In genomic region chr6:85502103-85502910, GRCm38 (mm10) we compare ENCODE assay signal across 7 mouse cellular contexts. TPM values are rescaled to one million over a fixed set of nuclear protein-coding genes. Genes with fewer than 3 reads are reported as not detected.
DNase-seq lines count a peak whose midpoint lies in the region; ATAC-seq and TF ChIP-seq lines count a peak whose summit lies in the region.

No protein-coding gene starts in this region.

- H3K4me2 ChIP-seq in hindbrain, embryonic 13.5 days, result peak overlapping the region; percentile 76
- peak overlapping the region; percentile 81 for H3K4me2 ChIP-seq in midbrain, embryonic 14.5 days (ENCODE audit: low read length)

- no peaks in the 10 kb centered on the region for H3K36me3 ChIP-seq in liver, adult 2 months (ENCODE audit: control insufficient read depth, insufficient read depth, low read length)
- no peaks in the 10 kb centered on the region for H3K36me3 ChIP-seq in hindbrain, embryonic 13.5 days
- H3K36me3 ChIP-seq in midbrain, embryonic 14.5 days (ENCODE audit: control insufficient read depth, insufficient read depth, low read length), result no peaks in the 10 kb centered on the region

- no peak for DNase-seq in liver, adult 2 months (ENCODE audit: extremely low read depth, low read depth, low spot score)
- DNase-seq in liver, result no peak
- DNase-seq in cerebellum, postnatal 25 days, result peak; percentile 54 to 55
- peak; percentile 70 for DNase-seq in midbrain, embryonic 14.5 days
- DNase-seq in urinary bladder, postnatal 14 days (ENCODE audit: low spot score), result no peak

- H3K9me3 ChIP-seq in hindbrain, embryonic 13.5 days, result no peaks in the 10 kb centered on the region
- H3K9me3 ChIP-seq in midbrain, embryonic 14.5 days (ENCODE audit: control insufficient read depth, low read length), result no peaks in the 10 kb centered on the region

- no peaks in the 10 kb centered on the region for H3K79me2 ChIP-seq in liver, adult 2 months (ENCODE audit: control insufficient read depth, insufficient read depth, low read length)

- peaks cover 2% of the 10 kb centered on the region for H3K4me1 ChIP-seq in liver, adult 2 months (ENCODE audit: control insufficient read depth, insufficient read depth, low read length)
- peaks cover 20% of the 10 kb centered on the region for H3K4me1 ChIP-seq in hindbrain, embryonic 13.5 days (replicated peaks)
- H3K4me1 ChIP-seq in midbrain, embryonic 14.5 days (ENCODE audit: control insufficient read depth, insufficient read depth, low read length), result peaks cover 14% of the 10 kb centered on the region

- ATAC-seq in hindbrain, embryonic 13.5 days (ENCODE audit: low FRiP score), result peak; percentile 82
- ATAC-seq in midbrain, embryonic 14.5 days (ENCODE audit: low FRiP score, low TSS enrichment), result peak; percentile 82
- ATAC-seq in megakaryocyte progenitor cell, adult 5-6 weeks (replicated peaks; ENCODE audit: poor library complexity), result no peak

- TF ChIP-seq CTCF in liver, adult 2 months (IDR thresholded peaks at IDR 0.05; ENCODE audit: low read depth, low read length), result no peak

- H3K9ac ChIP-seq in liver, adult 2 months (ENCODE audit: low read depth, low read length), result no peak overlapping the region
- peak overlapping the region; percentile 87 for H3K9ac ChIP-seq in hindbrain, embryonic 13.5 days
- H3K9ac ChIP-seq in midbrain, embryonic 14.5 days (replicated peaks; ENCODE audit: low read length), result peak overlapping the region; percentile 90

- H3K27ac ChIP-seq in liver, adult 2 months (replicated peaks; ENCODE audit: insufficient read depth, low read depth, low read length), result no peak overlapping the region
- H3K27ac ChIP-seq in hindbrain, embryonic 13.5 days, result peak overlapping the region; percentile 83
- H3K27ac ChIP-seq in midbrain, embryonic 14.5 days (replicated peaks; ENCODE audit: low read depth, low read length), result peak overlapping the region; percentile 86

- peaks cover 6% of the 10 kb centered on the region for H3K27me3 ChIP-seq in liver, adult 2 months (ENCODE audit: control insufficient read depth, insufficient read depth, low read length)
- H3K27me3 ChIP-seq in hindbrain, embryonic 13.5 days, result peaks cover 28% of the 10 kb centered on the region
- no peaks in the 10 kb centered on the region for H3K27me3 ChIP-seq in midbrain, embryonic 14.5 days (ENCODE audit: control insufficient read depth, insufficient read depth, low read length)

- H3K4me3 ChIP-seq in liver, adult 2 months (ENCODE audit: insufficient read depth, low read depth, low read length), result peak overlapping the region; percentile 43; the same call in 1 of the 2 replicates
- peak overlapping the region; percentile 64 for H3K4me3 ChIP-seq in hindbrain, embryonic 13.5 days
- peak overlapping the region; percentile 74 for H3K4me3 ChIP-seq in midbrain, embryonic 14.5 days (replicated peaks; ENCODE audit: low read depth, low read length)

- 6% methylated on average over 36 of the region's 37 CpGs for WGBS in liver, adult 2 months
- WGBS in hindbrain, embryonic 13.5 days, result 2% methylated on average over 33 of the region's 37 CpGs
- WGBS in midbrain, embryonic 14.5 days, result under 1% methylated on average over 37 of the region's 37 CpGs

- no peak for TF ChIP-seq POLR2A in liver, adult 2 months (IDR thresholded peaks at IDR 0.05; ENCODE audit: extremely low read depth, insufficient read depth, low read length)

RNA-seq across cellular contexts. Expression of gene Fbxo41, which starts 0.5 kb away (rescaled TPM):
- total RNA-seq in liver, adult 2 months (2014; rRNA removed), result not detected in 2 replicates
- not detected in 2 replicates for polyA plus RNA-seq in liver, adult 2 months (2012; rRNA removed)
- polyA plus RNA-seq in hindbrain, embryonic 13.5 days (2015; fragmentation: Nextera tagmentation; extraction: Ambion mirVana), result 5.3 and 5.5 TPM in 2 replicates
- 10.1 and 11.4 TPM in 2 replicates for polyA plus RNA-seq in midbrain, embryonic 14.5 days (2014; fragmentation: Nextera tagmentation; extraction: Ambion mirVana)
- total RNA-seq in megakaryocyte progenitor cell, adult 5-6 weeks (2015), result not detected in 2 replicates
- total RNA-seq in megakaryocyte progenitor cell, adult 5-6 weeks (2017), result not detected in 2 replicates

RNA-seq across cellular contexts. Expression of gene Egr4, which starts 11.1 kb away (rescaled TPM):
- total RNA-seq in liver, adult 2 months (2014; rRNA removed), result not detected in 2 replicates
- not detected in 2 replicates for polyA plus RNA-seq in liver, adult 2 months (2012; rRNA removed)
- polyA plus RNA-seq in hindbrain, embryonic 13.5 days (2015; fragmentation: Nextera tagmentation; extraction: Ambion mirVana), result not detected in 2 replicates
- not detected in 2 replicates for polyA plus RNA-seq in midbrain, embryonic 14.5 days (2014; fragmentation: Nextera tagmentation; extraction: Ambion mirVana)
- not detected in 2 replicates for total RNA-seq in megakaryocyte progenitor cell, adult 5-6 weeks (2015)
- not detected in 2 replicates for total RNA-seq in megakaryocyte progenitor cell, adult 5-6 weeks (2017)

RNA-seq across cellular contexts. Expression of gene Pradc1, which starts 50.5 kb away (rescaled TPM):
- 6.3 and 8.7 TPM in 2 replicates for total RNA-seq in liver, adult 2 months (2014; rRNA removed)
- 19.7 and 20.3 TPM in 2 replicates for polyA plus RNA-seq in liver, adult 2 months (2012; rRNA removed)
- polyA plus RNA-seq in hindbrain, embryonic 13.5 days (2015; fragmentation: Nextera tagmentation; extraction: Ambion mirVana), result 20.2 and 22.7 TPM in 2 replicates
- 15.0 and 18.5 TPM in 2 replicates for polyA plus RNA-seq in midbrain, embryonic 14.5 days (2014; fragmentation: Nextera tagmentation; extraction: Ambion mirVana)
- 28.9 and 40.6 TPM in 2 replicates for total RNA-seq in megakaryocyte progenitor cell, adult 5-6 weeks (2015)
- total RNA-seq in megakaryocyte progenitor cell, adult 5-6 weeks (2017), result 11.1 and 12.0 TPM in 2 replicates

RNA-seq across cellular contexts. Expression of gene Cct7, which starts 51.0 kb away (rescaled TPM):
- total RNA-seq in liver, adult 2 months (2014; rRNA removed), result 111 and 115 TPM in 2 replicates
- polyA plus RNA-seq in liver, adult 2 months (2012; rRNA removed), result 69.2 and 76.2 TPM in 2 replicates
- polyA plus RNA-seq in hindbrain, embryonic 13.5 days (2015; fragmentation: Nextera tagmentation; extraction: Ambion mirVana), result 601 and 603 TPM in 2 replicates
- 589 and 591 TPM in 2 replicates for polyA plus RNA-seq in midbrain, embryonic 14.5 days (2014; fragmentation: Nextera tagmentation; extraction: Ambion mirVana)
- 321 and 330 TPM in 2 replicates for total RNA-seq in megakaryocyte progenitor cell, adult 5-6 weeks (2015)
- 304 and 348 TPM in 2 replicates for total RNA-seq in megakaryocyte progenitor cell, adult 5-6 weeks (2017)

Comparison
In these comparisons a context has a peak if more than half of its experiments do, and no peak if none do; other contexts are left out.
1. DNase-seq: peak in cerebellum, postnatal 25 days (2 of 2) and midbrain, embryonic 14.5 days (single experiment); none in liver, adult 2 months (single experiment), liver (single experiment) and urinary bladder, postnatal 14 days (single experiment).
2. Peak in every context shown above with its lines, with median percentiles within 50 percentile points of each other: H3K4me3 ChIP-seq.